Mouse (Mus musculus): ENCODE measurements at regions not wholly inside any gene's neighbourhood (a gene's known extent, or its start where the extent isn't known, plus 50 kb on each side); places are given as distances from the start of the nearest gene placed in this dataset.

DNA sequence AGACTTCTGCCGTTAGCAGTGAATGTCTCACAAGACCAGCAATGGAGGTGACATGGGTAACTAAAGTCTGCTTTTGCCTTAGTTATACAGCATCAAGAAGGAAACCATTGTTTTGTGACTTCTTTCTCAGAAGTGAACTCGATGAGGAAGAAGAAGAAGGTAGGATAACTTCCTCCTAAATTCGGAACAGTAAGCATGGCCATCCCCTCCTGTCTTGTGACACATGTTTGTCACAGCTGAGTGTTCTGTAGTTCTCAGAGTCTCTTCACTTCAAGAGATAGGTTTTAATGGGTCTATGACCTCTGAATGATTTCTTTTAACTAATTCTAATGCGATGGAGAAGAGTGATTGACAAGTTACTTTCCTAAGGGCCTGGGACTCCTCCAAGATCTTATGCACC is 79.3 kb upstream of the Zeb2 start:
- no peak for DNase-seq (ENCODE audit: low spot score in 2 of 2)

DNA sequence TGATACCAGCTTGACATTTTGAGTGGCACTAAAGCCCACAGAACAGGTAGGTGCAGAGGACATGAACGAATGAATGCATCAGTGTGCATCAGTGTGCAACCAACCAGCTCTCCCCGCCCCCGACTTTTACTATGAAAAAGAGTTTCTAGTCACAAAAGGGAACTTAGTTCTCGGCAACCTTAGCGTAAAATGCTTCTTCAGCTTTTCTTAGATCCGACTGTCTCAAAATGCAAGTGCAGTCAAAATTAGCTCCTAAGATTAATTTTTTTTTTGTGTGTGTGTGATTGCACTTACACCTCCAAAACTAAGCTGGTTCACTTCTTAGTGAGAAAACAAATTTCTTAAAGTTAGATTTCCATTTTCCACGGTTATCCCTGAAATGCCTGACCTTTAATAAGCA is 77.1 kb upstream of the Zeb2 start:
- DNase-seq (ENCODE audit: low spot score in 2 of 2), result no peak

DNA sequence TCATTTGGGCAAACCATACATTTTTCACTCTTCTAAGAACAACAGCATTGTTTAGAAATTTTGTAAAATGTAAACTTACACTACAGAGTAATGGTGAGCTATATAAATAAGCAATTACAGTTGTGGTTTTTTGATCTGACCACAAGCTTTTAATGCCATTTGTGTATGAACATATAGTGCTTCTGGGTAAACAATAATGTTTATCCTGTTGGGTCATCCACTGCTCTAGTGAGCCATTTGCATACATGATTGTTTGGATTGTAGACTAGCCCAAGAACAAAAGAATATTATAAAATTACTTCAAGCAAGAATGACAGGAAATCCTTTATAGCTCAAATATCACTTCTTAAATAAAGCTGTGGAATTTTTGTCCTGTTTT is 68.4 kb upstream of the Zeb2 start:
- DNase-seq (ENCODE audit: low spot score in 2 of 2), result no peak

DNA sequence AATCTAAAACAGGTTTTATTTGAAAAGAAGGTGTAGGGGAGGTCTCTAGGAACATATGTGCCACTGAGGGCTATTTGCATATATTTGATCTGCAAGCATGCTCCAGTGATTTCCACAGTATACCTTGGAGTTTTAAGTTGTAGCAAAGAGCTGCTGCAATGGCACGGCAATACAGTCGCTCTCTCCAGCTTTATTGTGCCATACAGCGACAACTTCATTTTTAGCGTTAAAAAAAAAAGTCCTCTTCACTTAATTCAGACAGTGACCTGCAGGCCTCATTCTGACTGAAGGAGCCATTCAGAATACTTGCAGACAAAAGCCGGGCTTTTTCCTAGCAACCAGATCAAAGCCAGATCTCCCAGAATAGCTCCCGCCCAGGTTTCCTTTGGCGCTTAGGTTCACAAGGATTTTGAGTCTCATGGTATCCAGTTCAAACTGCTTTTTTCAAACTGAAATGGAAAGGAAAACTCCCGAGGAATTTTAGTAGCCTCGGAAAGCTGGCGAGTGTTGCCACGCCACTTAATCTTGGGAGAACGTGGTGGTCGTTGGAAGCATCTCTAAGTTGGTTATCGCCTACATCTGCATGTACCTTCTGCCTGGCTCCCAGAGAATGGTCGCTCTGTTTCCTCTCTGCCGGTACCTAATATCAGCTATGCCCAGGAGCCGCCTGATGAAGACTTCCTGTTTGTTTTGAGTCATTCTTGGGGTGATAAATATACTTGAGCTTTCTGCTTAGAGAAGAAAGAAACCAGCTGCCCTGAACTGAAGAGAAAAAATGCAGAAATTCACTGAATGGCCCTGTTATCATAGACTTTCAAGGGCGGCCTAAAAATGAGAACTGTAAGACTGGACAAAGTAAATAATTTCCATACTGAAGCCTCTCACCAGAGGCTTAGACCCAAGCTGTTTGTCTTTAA is 67.8 kb upstream of the Zeb2 start:
- peak in 1 of 2 experiments; percentile 8 for DNase-seq (ENCODE audit: low spot score in 2 of 2)

DNA sequence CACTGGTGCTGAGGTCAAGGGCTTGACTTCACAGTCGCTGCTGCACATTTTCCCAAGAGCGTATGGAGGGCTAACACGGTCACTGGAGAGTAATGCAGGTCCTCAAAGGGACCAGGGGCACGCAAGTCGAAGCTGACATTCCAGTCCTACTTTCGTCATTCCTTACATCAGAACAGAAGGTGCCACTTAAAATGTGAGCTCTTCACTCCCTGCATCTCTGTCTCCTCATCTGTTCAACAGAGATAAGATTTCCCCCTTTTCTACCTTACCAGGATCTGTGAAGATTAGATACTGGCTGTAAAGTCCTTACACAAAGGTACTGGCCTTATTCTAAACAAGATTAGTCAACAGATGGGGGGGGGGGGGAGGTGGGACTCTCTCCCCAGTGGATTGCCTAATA is 67.0 kb upstream of the Zeb2 start:
- no peak for DNase-seq (ENCODE audit: low spot score in 2 of 2)

DNA sequence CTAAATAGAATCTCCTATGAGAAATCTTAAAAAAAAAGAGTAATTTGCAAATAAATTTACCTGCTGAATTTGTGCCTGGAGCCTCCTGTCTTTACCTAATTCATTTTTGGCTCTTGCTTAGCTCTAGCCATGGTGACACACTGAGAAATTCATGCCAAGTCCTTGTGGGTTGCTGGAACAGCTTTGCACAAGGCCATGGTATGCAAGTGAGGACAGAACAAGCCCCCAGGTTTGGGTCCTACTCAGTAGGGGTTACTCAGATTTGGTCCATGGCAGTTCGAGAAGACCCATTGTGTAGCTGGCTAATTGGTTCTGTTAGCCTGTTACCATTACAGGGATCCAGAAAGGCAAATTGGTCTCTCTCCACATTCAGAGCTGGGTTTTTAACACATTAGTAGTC is 65.7 kb upstream of the Zeb2 start:
- no peak for DNase-seq (ENCODE audit: low spot score in 2 of 2)

DNA sequence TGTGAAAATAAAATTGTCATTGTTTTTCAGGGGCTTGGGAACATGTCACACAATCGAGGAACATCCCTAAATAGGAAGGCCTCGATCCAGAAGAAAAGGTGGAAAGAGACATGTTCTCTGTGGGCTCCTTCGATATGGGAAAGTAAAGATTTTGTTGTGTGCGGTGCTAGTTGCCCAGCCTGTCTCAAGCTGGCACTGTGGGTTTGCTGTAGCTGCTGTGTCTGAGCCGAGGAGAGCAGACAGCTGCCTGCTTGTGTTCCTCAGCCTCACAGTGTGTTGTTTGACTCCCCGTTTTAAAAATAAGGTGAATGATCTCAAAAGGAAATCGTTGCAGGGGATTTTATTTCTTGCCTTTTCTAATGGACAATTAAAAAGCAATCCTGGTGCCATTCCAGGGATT is 64.4 kb upstream of the Zeb2 start:
- DNase-seq (ENCODE audit: low spot score in 2 of 2), result peak in 1 of 2 experiments; percentile 45

DNA sequence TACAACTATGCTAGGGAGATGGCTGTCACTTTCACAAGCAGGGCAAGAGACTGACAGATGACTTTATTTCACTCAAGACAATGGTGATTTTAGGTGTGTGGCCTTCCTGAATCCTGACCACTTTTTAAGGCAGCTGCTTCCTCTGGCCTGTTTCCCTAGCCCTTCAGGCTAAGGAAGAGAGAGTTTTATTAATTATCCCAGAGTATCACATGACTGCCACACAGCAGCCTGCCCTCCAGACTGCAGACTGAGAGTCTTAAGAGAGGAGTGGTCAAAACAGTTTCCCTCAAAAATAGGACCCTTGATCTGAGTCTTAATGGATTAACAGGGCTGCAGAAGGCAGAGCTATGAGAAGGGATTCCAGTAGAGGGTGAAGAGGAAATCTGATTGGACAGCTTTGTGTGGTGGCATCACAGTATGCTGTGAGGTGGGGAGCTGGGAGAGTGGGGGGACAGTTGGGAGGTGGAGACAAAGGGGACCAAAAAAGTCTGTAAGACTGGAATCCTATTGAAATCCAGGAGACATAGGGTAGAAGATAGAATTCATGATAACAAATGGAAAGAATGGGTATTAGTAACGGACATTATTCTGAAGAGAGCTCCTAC is 61.8 kb upstream of the Zeb2 start:
- no peak for DNase-seq (ENCODE audit: low spot score in 2 of 2)

DNA sequence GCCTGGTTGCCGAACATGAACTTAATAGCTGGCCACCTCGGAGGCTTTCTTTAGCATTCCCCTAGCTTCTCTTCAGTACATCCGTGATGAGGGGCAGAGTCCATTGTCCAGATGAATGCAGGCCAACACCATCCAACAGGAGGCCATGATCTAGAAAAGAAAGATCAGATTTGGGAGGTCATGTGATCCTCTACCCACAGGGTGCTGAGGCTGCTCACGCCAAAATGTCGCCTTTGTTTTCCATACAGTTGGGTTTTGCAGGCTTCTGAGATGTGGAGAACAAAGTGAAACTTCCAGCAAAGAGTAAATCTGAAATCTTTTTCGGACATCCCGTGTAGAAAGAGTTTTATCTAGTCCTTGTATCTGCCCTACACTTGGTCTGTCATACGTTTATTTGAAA is 55.2 kb upstream of the Zeb2 start:
- no peak for DNase-seq (ENCODE audit: low spot score in 2 of 2)

DNA sequence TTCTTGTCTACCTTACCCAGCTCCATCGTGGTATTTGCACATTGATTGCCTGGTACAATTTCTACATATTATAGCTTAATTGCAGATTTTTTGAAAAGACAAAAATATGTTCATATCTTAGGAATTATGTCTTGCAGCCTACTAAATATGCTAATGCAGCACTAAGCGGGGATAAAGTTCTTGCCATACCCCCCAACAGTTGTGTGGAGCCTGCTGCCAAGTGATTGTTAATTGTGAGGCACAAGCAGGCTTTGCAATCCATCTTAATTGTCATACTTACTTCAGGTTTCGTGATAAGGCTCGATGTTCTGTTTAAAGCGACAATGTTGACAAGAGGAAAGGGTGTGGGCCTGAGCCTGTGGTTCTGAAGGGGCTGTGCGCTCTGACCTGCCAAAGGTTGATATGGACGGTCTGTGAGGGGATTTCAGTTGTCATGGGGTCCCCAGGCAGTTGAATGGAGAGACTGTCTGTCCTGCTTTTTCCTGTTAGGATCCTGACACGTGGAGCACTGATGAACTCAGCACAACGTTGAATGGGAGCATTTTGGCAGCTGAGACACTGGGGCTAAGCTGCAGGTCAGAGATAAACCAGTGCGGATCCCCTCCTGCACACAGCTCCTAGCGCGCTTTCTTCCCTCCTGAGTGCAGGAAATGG is 54.5 kb upstream of the Zeb2 start:
- DNase-seq (ENCODE audit: low spot score in 2 of 2), result no peak

DNA sequence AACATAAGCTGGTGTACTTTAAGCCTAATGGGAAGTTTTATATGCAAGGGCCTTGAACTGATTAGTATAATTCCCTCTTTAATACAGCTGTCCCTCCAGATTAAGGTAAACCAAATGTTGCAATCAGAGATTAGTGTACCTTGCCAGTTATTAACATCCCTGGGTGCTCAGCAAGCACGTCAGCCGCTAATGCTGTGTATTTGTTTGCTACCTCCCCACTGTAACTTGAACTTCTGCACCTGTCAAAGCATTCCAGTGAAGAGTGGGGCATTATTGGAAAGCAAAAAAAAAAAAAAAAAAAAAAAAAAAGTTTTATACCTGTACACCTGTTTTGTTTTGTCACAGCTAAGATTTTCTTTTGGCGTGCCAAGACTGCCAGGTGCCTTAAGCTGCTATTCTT is 53.1 kb upstream of the Zeb2 start:
- no peak for DNase-seq (ENCODE audit: low spot score in 2 of 2)

DNA sequence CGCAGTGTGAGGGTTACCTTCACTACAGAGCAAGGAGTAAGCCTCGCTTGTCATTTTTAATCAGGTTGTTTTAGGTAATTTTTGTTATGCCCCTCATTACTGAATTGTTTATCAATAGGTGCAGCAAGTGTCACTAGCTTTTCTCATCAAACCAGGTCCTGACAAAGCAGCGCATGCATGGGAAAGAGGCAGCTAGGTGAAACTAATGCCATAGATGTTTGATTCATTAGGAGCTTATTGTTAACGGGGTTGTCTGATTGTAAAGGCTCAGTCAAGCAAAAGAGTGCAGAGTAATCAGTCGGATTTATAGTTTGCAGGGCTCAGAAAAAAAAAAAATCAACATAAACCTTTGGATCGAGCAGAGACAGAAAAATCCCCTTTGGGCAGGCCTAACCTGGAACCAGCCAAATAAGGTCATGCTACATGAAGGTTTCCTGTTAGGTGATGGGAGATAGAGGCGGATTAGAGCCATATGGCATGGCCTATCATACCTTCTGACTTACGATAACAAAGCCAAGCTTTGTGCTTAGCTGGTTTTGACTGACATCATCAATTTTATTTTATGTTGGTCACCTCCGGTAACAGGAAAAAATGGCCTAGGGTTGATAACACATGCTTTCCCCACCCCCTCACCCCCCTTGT is 52.4 kb upstream of the Zeb2 start:
- DNase-seq (ENCODE audit: low spot score in 2 of 2), result no peak

DNA sequence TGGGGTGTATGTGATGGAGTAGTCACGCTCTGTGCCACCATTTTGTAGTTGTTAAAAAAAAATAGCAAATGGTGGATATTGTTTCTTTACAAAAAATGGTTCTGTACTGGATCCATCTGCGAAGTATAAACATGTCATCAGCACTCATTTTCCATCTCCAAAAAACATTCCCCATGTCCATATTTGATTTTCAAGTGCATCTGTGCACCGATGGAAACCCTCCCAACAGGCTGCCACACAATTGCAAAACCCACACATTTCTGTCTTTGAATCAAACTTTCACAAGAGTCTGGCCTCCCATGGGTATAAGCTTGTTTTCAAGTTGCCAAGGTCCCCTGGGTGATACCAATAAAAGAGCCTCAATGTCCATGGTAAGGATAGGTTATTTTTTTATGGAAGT is 51.4 kb upstream of the Zeb2 start:
- DNase-seq (ENCODE audit: low spot score in 2 of 2), result no peak
